Mouse (Mus musculus): ENCODE results near the gene Mast4.

- TF ChIP-seq CTCF (IDR thresholded peaks at IDR 0.05) (no peak), EP300 (IDR thresholded peaks at IDR 0.05; ENCODE audit: insufficient read depth, low read depth, low read length) (no peak), POLR2A (IDR thresholded peaks at IDR 0.05; ENCODE audit: insufficient read depth, low read depth, low read length) (no peak)
Measured at GRCm38 (mm10) chr13:102888895-102889490, 445.3 kb downstream of the Mast4 start.

Data from heart, adult 2 months (tissue).